Mouse (Mus musculus) splenic B cell, adult 2 months (primary cell): Measurements from ENCODE around the gene Eno1.

Experiments used
- DNase-seq: peaks from one replicate; pipeline ENCODE4 v3.0.0-alpha.2; 2011; ENCODE audit warnings: low read depth, low spot score
- H3K27me3 ChIP-seq: 2 replicates; pipeline ENCODE4 v1.6.1; 2012; ENCODE audit warnings: mild to moderate bottlenecking, low read length, moderate library complexity, mixed read lengths; ENCODE audit not compliant: control insufficient read depth, poor library complexity, insufficient read depth, severe bottlenecking
- H3K36me3 ChIP-seq: 2 replicates; pipeline ENCODE4 v1.6.1; 2012; ENCODE audit warnings: mild to moderate bottlenecking, low read length, moderate library complexity, mixed read lengths; ENCODE audit not compliant: control insufficient read depth, poor library complexity, insufficient read depth, severe bottlenecking

The Eno1 gene

DNA sequence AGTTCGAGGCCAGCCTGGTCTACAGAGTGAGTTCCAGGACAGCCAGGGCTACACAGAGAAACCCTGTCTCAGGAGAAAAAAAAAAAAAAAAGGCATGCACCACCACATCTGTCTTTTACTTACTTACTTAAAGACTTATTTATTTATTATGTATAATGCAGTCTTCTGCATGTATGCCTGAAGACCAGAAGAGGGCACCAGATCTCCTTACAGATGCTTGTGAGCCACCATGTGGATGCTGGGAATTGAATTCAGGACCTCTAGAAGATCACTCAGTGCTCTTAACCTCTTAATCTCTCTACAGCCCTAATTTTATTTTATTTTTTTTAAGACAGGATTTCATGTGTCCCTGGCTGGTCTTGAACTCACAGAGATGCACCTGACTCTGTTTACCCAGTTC lies 18.6 kb upstream of the Eno1 start:
- no peaks in the 10 kb centered on the region for H3K36me3 ChIP-seq
- H3K27me3 ChIP-seq: no peaks in the 10 kb centered on the region
- DNase-seq: no peak

DNA sequence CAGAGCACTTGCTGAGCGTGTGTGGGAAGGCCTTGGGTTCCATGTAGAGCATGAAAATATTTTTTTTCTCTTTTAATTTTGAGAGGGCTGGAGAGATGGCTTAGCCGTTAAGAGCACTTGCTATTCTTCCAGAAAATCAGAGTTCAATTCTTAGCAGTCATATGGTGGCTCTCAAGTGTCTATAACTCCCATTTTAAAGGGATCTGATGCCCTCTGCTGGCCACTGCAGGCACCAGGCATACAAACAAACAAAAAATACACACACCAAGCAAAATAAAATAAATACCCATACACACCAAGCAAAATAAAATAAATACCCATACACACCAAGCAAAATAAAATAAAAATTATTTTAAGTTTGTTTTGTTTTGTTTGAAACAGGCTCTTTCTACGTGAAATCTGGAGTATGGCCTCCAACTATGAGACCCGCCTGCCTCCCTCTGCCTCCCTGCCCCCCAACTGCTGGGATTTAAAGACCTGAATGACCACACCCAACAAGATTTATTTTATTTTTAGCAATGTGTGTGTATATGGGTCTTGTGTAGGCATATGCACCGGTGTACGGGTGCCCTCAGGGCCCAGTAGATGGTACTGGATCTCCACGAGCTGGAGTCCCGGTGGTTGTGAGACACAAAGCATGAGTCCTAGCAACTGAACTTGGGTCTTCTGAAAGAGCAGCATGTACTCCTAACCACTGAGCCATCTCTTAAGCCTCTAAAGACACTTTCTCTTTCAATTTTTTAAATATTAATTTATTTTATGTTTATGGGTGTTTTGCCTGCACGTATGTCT lies 16.8 kb upstream of the Eno1 start:
- peak; percentile 81 for DNase-seq
- Histone ChIP-seq H3K36me3 (no peaks in the 10 kb centered on the region), H3K27me3 (no peaks in the 10 kb centered on the region)

DNA sequence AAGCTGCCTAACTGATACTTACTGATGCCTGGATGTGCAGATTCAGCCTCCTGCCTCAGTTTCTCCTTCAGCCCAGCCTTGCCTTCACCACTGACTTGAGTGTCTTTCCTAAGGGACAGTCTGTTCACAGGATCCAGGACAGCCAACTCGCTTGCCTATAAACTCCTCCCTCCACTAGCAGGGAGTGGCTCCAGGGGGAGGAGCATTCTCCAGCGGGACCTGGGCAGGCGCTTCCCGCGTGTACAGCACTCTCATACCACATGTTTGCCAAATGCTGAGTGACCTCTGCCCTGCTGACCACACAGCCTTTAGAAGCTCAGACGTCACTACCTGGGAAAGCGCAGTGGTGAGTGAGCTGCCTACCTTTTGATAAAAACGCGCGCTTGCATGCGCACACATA lies 15.9 kb upstream of the Eno1 start:
- Histone ChIP-seq H3K27me3 (no peaks in the 10 kb centered on the region), H3K36me3 (no peaks in the 10 kb centered on the region)
- DNase-seq: no peak

DNA sequence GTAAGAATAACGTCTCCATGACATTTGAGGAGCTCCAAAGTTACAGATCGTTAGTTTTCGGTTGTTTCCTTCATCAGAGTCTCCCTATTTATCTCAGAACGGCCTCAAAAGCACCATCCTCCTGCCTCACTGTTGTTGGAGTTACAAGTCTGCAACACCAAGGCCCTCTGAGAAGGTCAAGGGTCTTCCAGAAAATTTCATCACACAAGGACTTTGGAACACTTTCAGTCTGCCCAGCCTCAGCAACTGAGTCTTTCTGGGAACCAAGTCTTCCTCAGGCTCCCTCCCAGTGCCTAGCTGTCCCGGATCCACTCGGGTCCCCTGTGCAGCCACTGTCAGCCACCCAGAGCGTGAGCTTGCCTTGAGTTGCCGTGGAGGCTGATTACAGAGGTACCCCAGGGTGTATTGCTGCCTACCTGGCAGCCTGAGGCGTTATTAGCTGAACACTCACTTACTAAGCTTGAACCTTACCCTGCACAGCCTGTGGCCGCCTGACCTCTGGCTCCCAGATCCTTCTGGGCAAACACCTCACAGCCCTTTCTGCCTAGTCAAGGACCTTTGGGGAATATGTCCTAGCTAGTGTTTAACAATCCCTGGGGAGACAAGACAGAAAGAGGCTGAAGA lies 15.4 kb upstream of the Eno1 start:
- no peak for DNase-seq
- Histone ChIP-seq H3K36me3 (no peaks in the 10 kb centered on the region), H3K27me3 (no peaks in the 10 kb centered on the region)

DNA sequence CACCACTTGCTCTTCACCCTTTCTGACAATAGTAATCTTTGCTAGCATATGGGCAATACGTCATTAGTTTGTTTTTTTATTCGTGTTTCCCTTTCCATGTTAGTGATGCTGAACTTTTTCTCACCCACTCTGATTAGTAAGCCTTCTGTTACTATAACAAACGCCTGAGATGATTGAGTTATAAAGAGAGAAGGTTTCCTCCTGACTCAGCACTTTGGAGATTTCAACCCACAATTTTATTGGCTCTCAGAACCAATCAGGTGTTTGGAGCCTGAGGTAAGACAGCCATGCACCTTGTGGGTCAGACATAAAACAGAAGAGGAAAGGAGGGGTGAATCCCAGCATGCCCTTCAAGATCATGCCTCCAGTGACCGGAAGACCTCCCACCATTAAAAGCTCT lies 12.7 kb upstream of the Eno1 start:
- H3K36me3 ChIP-seq: no peaks in the 10 kb centered on the region
- DNase-seq: no peak
- H3K27me3 ChIP-seq: no peaks in the 10 kb centered on the region

DNA sequence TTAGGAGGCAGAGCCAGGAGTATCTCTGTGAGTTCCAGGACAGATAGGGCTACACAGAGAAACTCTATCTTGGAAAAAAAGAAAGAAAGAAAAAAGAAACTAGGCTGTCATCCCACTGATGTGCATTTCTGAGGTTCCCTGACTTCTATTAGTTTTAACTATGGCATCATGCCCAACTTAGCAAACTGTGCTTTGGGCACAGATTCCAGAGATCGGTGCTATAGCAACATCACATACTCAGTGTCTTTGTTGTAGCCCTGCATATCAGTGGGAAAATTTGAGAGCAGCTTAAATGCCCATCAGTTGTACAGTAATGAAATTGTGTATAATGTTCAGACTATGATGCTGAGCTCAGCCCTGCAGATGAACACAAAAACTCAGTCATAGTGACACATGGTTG lies 10.8 kb upstream of the Eno1 start:
- no peak for DNase-seq
- Histone ChIP-seq H3K36me3 (no peaks in the 10 kb centered on the region), H3K27me3 (no peaks in the 10 kb centered on the region)

DNA sequence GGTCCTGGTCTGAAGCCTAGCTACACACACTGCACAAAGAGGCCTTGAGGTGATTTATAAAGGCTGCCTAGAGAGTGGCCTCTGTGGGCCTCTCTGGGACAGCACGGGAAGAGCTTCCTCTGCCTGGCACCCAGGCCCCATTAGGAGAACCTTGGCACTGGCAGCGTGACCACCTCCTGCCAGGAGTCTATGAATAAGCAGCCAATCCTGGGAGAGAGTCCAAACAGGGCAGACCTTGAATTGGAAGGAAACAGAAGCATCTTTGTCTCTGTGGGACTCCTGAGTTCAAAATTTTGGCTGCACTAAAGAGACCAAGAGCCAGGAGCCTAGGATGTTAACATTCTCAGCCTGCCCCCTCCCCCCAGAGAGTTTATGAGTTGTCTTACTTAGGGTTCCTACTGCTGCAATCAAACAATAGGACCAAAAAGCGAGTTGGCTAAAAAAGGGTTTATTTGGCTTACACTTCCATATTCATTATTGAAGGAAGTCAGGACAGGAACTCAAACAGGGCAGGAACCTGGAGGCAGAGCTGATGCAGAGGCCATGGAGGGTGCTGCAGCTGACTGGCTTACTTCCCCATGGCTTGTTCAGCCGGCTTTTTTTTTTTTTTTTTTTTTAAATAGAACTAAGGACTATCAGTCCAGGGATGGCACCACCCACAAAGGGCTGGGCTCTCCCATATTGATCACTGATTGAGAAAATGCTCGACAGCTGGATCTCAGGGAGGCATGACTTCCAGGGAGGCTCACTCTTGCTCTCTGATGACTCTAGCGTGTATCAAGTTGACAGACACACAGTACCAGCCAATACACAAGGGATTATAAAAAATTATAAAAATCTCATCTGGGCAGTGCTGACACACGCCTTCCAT lies 9.5 kb upstream of the Eno1 start:
- DNase-seq: no peak
- H3K36me3 ChIP-seq: no peaks in the 10 kb centered on the region
- no peaks in the 10 kb centered on the region for H3K27me3 ChIP-seq

DNA sequence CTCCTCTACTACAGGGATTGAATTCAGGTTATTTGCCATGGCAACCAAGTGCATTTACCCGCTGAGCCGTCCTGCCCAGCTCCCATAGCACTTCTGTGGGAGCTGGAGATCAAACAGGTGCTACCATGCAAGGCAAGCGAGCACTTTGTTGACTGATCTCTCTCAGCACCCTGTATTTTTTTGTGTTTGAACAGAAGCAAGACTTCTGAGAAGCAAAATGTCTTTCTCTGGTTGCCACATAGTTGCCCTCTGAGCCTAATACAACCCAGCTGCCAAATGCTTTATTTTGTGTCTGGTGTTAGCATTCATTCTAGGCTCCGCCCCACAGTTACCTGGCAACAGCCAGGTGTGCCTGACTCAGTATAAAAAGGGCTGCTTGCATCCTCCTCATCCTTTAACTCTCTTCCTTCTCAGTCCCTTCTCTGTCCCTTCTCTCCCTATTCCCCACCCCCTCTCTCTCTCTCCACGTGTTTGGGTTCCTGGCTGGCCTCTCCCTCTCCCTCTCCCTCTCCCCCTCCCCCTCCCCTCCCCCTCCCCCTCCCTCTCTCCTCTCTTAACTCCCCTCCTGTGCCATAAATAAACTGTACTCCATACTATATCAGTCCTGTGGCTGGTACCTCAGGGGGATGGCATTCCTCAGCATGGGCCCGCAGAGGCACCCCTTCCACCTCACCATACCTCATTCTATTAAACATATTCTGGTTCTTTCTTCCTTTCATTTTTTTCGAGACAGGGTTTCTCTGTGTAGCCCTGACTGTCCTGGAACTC lies 7.8 kb upstream of the Eno1 start:
- no peaks in the 10 kb centered on the region for H3K27me3 ChIP-seq
- no peak for DNase-seq
- H3K36me3 ChIP-seq: no peaks in the 10 kb centered on the region

DNA sequence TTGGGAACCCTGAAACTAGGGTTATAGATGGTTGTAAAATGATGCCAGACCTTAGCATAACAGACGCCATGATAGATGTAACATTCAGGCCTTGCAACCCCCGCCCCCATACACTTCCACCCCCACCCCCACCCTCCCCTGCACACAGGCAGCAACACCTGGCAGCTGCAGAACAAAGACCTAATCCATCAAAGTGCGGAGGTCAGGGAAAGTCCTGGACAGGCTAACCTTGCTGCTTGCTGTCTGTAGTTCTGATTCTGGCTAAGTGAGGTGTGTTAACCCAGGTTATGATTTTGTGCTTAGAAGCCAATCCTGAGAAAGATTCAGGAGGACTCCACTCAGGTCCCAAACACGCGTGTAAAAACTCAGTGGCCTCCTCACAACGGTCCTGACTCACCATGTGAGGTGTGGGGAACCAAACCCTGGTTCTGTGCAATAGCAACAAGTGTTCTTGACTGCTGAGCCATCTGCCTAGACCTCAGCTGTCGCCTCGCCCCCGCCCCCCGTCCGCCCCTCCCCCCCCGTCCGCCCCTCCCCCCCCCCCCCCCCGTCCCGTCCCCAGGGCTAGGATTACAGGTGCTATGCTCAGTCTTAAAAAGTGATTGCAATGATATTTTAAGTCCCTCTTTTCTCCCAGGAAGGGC lies 6.7 kb upstream of the Eno1 start:
- DNase-seq: no peak
- Histone ChIP-seq H3K36me3 (no peaks in the 10 kb centered on the region), H3K27me3 (no peaks in the 10 kb centered on the region)

DNA sequence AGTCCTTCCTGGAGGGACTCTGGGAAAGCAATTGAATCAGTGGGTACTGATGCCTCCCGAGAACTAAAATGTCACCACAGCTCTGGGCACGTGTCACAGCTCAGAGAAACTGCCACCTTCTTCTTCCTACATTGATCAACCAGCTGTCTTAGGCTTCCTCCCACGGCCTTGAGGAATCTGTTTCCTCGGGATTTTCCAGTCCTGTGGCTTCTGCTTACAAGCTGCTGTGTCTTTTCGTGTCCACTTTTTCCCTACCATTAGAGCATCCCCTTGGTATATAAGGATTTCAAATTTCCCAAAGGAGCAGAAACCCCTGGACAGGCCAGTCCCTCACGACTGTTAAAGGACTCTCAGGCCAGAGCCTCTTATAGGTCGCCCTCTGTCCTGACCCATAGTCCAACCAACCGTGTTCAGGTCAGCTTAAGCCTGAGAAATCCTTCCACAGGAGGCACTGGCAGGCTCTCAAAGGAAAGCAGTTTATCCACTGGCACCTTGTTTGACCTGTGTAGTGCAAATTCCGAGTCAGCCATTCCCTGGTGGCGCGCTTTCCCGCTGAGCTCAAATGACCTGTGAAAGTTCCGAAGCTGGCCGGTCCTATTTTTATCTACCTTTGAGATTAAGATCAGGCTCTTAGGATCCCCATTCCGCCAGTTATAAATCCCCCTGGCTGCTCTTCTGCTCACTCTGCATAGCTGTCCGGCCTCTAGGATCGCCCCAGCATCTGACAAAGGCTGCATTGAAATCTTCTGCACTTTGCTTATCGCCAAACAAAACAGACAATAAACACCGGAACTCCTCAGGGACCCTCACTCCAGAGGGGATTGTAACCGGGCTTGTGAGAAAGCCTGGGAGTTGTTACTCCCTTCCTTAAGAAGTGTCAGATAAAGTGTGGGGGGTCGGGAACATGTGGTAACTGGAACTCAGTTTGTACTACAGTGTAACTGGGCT lies 5.8 kb upstream of the Eno1 start:
- Histone ChIP-seq H3K27me3 (no peaks in the 10 kb centered on the region), H3K36me3 (no peaks in the 10 kb centered on the region)
- DNase-seq: no peak

DNA sequence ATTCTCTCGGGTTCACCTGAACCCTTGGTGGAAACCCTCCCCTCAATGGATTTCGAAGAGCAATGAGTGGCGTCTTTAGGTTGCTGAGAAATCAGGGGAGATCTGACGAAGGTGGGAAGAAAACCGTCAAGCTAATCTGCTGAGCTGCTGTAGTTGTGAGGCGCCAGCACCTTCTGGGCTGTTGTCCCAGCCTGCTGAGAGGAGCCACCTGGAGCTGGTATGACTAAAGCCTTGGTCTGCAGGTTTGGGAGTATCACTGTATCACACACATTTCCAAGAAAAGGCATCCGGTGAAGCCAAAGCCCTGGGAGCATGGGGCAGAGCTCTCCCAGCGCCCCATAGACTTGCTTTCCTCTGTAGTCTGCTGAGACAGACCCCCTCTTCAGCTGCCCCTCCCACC lies 4.7 kb upstream of the Eno1 start:
- Histone ChIP-seq H3K27me3 (no peaks in the 10 kb centered on the region), H3K36me3 (no peaks in the 10 kb centered on the region)
- DNase-seq: no peak

DNA sequence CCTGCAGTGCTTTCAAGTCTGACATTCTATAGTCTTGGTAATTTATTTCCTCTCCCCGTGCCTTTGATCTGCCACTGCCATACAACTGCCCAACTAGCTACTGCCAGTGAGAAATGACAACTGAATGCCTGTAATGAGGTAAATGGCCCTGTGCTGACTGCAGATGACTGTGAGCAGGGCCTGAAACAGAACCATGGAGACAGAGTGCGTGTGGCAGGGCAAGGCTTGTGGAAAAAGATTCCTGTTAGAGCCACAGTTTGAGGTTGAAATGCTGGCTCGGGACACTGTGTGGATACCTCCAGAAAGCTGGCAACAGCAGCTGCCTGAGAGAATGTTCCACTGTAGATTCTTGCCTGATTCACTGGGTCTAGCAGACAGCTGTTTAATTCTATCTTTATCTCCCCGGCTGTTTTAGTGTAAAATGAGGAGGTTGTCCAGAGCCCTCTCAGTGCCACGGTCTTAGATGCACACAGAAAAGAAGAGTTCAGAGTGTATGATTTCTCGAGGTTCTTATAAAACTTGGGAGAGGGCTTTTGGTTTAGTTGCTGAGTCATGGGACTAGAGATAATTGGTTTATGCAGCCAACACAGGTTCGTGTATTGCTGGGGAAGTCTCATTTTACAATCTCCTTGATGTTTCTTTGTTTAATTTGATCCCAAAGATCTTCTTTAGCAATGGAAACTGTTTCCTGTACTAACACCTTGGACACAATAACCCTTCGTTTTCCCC lies 1.8 kb upstream of the Eno1 start:
- no peak for DNase-seq

DNA sequence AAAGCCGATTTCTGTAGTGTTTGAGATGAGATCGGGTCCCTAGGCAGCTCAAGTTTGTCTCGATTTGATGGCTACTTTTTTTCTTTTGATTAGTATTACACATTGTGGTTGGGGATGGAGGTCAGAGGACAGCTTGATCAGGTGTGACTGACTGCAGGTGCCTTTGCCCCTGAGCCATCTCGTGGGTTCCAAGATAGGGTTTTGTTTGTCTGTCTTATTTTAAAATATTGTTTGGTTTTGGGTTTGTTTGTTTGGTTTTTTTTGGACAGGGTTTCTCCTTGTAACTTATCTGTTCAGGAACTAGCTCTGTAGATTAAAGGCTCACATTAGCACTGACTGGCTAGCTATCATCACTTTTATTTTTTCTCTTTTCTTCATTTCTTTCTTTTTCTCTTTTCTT lies 936 bp upstream of the Eno1 start:
- DNase-seq: no peak
- H3K36me3 ChIP-seq: no peaks in the 10 kb centered on the region

More for the DNA sequence above, 1.8 kb upstream of the Eno1 start:
- H3K27me3 ChIP-seq: no peaks in the 10 kb centered on the region
- no peaks in the 10 kb centered on the region for H3K36me3 ChIP-seq

More for the DNA sequence above, 936 bp upstream of the Eno1 start:
- no peaks in the 10 kb centered on the region for H3K27me3 ChIP-seq
